Mouse (Mus musculus): ENCODE data around the gene Pdap1. TPM values are rescaled to one million over a fixed set of nuclear protein-coding genes. Genes with fewer than 3 reads are reported as not detected.

The Pdap1 gene
- total and polyA plus RNA-seq, 3 experiments, result 104 to 301 TPM; not detected in 1

DNA sequence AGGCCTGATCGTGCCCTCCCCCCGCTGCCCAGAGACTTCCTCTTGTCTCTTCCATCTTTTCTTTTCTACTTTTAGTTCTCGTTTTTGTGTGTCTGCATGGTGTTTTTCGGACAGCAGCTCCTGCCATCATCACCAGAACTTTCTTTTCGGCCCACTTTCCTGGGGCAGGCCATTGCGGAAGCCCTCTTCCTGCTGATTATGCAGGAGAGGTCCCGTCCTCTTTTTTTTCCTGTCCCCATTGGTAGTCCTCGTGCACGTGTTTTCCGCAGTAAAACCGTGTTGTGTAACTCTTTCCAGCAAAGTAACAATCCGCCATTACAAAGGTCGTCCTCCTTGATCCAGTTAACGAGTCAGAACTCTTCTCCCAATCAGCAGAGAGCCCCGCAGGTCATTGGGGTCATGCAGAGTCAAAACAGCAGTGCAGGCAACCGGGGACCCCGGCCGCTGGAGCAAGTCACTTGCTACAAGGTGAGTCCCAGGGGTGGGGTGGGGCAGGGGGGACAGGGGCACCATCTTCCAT is 38.5 kb upstream of the Pdap1 start:
- no peaks in the 10 kb centered on the region for H3K27me3 ChIP-seq (ENCODE audit: control insufficient read depth in 1 of 2, insufficient read depth in 2 of 2, low read length in 2 of 2)
- H3K9me3 ChIP-seq (replicated peaks; ENCODE audit: insufficient read depth, low read length), result no peaks in the 10 kb centered on the region
- no peak for DNase-seq (ENCODE audit: low read depth, low spot score)
- H3K4me1 ChIP-seq (ENCODE audit: control insufficient read depth in 1 of 2, insufficient read depth in 2 of 2, low read length in 2 of 2), result no peaks in the 10 kb centered on the region
- no peaks in the 10 kb centered on the region for H3K79me2 ChIP-seq (ENCODE audit: control insufficient read depth, insufficient read depth, low read length, poor library complexity)
- no peak overlapping the region for H3K4me3 ChIP-seq (ENCODE audit: control insufficient read depth in 1 of 2, insufficient read depth in 1 of 2, low read depth in 2 of 2, low read length in 2 of 2)
- TF ChIP-seq MYB (IDR thresholded peaks at IDR 0.05; ENCODE audit: low read depth, low read length) (no peak), USF1 (IDR thresholded peaks at IDR 0.05; ENCODE audit: low read depth, low read length) (no peak), USF2 (IDR thresholded peaks at IDR 0.05; ENCODE audit: borderline replicate concordance in 1 of 2, insufficient read depth in 1 of 2, low read depth in 1 of 2, low read length in 2 of 2) (no peak), ETS1 (IDR thresholded peaks at IDR 0.05; ENCODE audit: low read depth, low read length) (no peak), MAZ (IDR thresholded peaks at IDR 0.05; ENCODE audit: low read depth, low read length) (no peak), ZMIZ1 (IDR thresholded peaks at IDR 0.05; ENCODE audit: low read depth, low read length) (no peak), POLR2A (IDR thresholded peaks at IDR 0.05; ENCODE audit: control insufficient read depth in 1 of 2, insufficient read depth in 1 of 2, low read depth in 1 of 2, low read length in 2 of 2, poor library complexity in 1 of 2) (no peak), RCOR1 (IDR thresholded peaks at IDR 0.05; ENCODE audit: low read depth, low read length) (no peak), NELFE (IDR thresholded peaks at IDR 0.05; ENCODE audit: low read depth, low read length) (no peak), CHD1 (IDR thresholded peaks at IDR 0.05; ENCODE audit: low read depth, low read length) (no peak), MXI1 (IDR thresholded peaks at IDR 0.05; ENCODE audit: low read depth, low read length) (no peak)
- H3K27ac ChIP-seq (ENCODE audit: control insufficient read depth, low read depth, low read length), result no peak overlapping the region
- peaks cover 0 to 15% of the 10 kb centered on the region in 2 experiments; a peak in 2 of 4 replicates for H3K36me3 ChIP-seq (ENCODE audit: control insufficient read depth in 1 of 2, insufficient read depth in 2 of 2, low read length in 2 of 2)
- no peak overlapping the region for H3K9ac ChIP-seq (ENCODE audit: control insufficient read depth, low read depth, low read length, poor library complexity, severe bottlenecking)

- peaks cover 0 to 10% of the 10 kb centered on the region in 2 experiments; a peak in 3 of 4 replicates for H3K4me1 ChIP-seq (ENCODE audit: control insufficient read depth in 1 of 2, insufficient read depth in 2 of 2, low read length in 2 of 2)
These were observed 27.2 kb upstream of the Pdap1 start for GRCm38 (mm10) chr5:145167306-145167661.

More at GRCm38 (mm10) chr5:145167306-145167661, 27.2 kb upstream of the Pdap1 start:
- peak overlapping the region; percentile 54 for H3K27ac ChIP-seq (ENCODE audit: control insufficient read depth, low read depth, low read length)
- H3K27me3 ChIP-seq (ENCODE audit: control insufficient read depth in 1 of 2, insufficient read depth in 2 of 2, low read length in 2 of 2), result no peaks in the 10 kb centered on the region
- H3K9ac ChIP-seq (ENCODE audit: control insufficient read depth, low read depth, low read length, poor library complexity, severe bottlenecking), result peak overlapping the region; percentile 94
- TF ChIP-seq TBP (IDR thresholded peaks at IDR 0.05; ENCODE audit: low read depth, low read length) (no peak), MAFK (IDR thresholded peaks at IDR 0.05; ENCODE audit: borderline replicate concordance, low read depth, low read length) (no peak), CHD1 (IDR thresholded peaks at IDR 0.05; ENCODE audit: low read depth, low read length) (no peak), POLR2A (IDR thresholded peaks at IDR 0.05; ENCODE audit: control insufficient read depth in 1 of 2, insufficient read depth in 1 of 2, low read depth in 1 of 2, low read length in 2 of 2, poor library complexity in 1 of 2) (0 out of 4 replicates have a peak, but pooled peaks have one; percentile 11 to 39), GABPA (IDR thresholded peaks at IDR 0.05; ENCODE audit: low read depth, low read length) (no peak), MAZ (IDR thresholded peaks at IDR 0.05; ENCODE audit: low read depth, low read length) (no peak), USF1 (IDR thresholded peaks at IDR 0.05; ENCODE audit: low read depth, low read length) (no peak), CTCF (IDR thresholded peaks at IDR 0.05 in 2 of 3, conservative IDR thresholded peaks at IDR 0.05 in 1 of 3; ENCODE audit: control insufficient read depth in 1 of 3, insufficient read depth in 1 of 3, low read depth in 2 of 3, low read length in 3 of 3, poor library complexity in 1 of 3, severe bottlenecking in 1 of 3) (no peak)
- H3K4me3 ChIP-seq (ENCODE audit: control insufficient read depth in 1 of 2, insufficient read depth in 1 of 2, low read depth in 2 of 2, low read length in 2 of 2), result peak overlapping the region; percentile 97 to 99
- H3K79me2 ChIP-seq (ENCODE audit: control insufficient read depth, insufficient read depth, low read length, poor library complexity), result peaks cover 31% of the 10 kb centered on the region
- DNase-seq (ENCODE audit: low read depth, low spot score), result no peak
- H3K36me3 ChIP-seq (ENCODE audit: control insufficient read depth in 1 of 2, insufficient read depth in 2 of 2, low read length in 2 of 2), result peaks cover 9% of the 10 kb centered on the region in 2 experiments
- no peaks in the 10 kb centered on the region for H3K9me3 ChIP-seq (replicated peaks; ENCODE audit: insufficient read depth, low read length)

Data from MEL (cell line).